Mouse (Mus musculus) lung, postnatal 25 days (tissue): ENCODE data around the gene Tm4sf5.

Source experiments
- DNase-seq: peaks from one replicate; pipeline ENCODE4 v3.0.0; 2022; ENCODE audit warnings: low spot score

The Tm4sf5 gene

GRCm38 (mm10) chr11:70541415-70541814 lies 36.4 kb downstream of the Tm4sf5 start:
- DNase-seq: no peak

DNA sequence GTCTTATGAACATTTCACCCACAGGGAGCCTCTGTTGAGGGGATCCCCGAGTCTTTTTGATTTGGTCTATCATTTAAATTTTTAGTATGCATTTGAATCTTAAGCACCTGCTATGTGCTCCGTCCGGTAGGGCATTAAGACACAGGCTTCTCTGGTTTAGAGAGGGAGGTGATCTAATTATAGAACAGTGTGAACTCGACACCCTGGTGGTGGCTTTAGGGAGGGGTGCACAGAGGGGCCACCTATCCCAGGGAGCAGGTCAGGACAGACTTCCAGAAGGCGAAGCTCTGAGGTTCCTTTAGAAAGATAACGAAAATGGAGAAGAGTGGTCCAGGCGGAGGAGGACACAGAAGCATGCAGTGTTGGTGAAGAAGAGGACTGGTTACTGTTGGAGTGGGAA lies 39.5 kb downstream of the Tm4sf5 start:
- DNase-seq: no peak

- DNase-seq: no peak
Observed at GRCm38 (mm10) chr11:70551526-70551925, 46.5 kb downstream of the Tm4sf5 start.

DNA sequence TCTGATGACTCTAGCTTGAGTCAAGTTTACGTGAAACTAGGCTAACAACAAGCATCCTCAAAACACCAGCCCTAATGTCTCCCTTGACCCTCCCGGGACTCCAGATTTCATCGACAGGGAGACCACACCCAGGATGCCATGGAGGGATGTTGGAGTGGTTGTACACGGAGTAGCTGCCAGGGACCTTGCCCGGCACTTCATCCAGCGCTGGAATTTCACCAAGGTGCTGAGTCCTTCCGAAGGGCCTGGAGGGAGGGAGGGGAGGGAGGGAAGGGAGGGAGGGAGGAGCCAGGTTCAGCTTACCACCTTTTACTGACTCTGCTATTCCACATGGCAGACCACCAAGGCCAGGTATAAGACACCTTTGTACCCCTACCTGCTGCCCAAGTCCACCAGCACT lies 48.9 kb downstream of the Tm4sf5 start:
- DNase-seq: no peak

DNA sequence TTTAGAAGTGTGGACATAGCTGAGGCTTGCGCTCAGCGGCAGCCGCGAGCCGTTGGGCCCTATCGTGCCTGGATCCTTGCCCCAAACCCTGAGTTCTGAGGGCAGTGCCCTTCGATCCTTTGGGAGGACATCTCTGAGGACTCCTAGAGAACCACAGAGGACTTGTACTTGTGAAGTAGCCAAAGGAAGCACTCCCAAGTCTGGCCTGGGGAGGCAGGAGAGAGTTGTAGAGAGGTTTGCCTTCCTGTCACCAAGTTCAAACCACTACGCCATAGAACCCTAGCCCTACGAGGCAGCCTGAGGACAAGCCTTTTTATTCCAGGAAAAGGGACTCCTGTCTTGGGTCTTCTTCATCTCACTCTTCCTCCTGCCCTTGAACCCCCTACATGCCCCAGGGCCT lies 52.5 kb downstream of the Tm4sf5 start:
- no peak for DNase-seq
